Mouse (Mus musculus): Measurements from ENCODE around the gene Slc44a2. TPM values are rescaled to one million over a fixed set of nuclear protein-coding genes. Genes with fewer than 3 reads are reported as not detected.

The Slc44a2 gene
- polyA plus RNA-seq (2012): 121 and 136 TPM in 2 replicates

DNA sequence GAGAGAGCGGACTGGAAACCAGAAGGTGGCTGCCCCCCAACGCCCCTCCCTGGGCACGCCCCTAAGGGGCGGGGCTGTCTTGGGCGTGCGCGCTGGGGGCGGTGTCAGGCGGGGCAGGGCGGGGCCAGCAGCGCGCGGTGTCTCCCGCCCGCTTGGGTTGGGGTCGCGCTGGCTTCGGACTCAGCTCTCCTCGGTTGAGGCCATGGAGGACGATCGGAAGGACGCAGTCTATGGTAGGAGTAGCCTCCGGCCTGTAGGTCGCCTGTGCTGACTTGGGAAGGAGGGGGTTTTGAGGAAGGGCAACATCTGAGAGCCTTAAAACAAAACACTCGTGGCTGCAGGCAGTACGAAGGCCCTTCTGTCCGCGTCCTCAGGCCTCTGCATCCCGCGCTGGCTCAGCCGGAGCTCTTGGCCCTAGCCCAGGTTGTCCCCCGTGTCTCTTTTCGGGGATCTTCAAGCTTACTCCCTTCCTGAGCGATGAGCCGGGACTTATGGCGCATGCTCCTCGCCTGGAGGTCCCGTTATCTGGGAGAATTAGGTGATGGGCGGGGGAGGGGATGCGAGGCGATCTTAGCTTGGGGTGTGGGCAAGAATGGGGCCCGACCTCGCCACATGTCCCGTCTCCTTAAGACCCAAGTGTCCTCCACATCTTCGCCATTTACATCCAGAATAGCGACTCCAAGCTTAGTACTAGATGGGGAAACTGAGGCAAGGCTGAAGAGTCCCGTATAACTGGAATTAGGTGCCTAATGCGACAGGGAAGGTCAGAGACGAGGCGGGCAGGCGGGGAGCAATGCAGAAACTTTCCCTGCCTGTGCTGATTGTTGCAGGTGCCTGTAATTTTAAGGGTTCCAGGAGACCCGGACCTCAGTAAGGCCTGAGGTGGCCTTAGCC lies at the start of gene Slc44a2:
Slc44a2 (plus strand) TSS at position 80 of the 894 bp plus-strand sequence.

DNA sequence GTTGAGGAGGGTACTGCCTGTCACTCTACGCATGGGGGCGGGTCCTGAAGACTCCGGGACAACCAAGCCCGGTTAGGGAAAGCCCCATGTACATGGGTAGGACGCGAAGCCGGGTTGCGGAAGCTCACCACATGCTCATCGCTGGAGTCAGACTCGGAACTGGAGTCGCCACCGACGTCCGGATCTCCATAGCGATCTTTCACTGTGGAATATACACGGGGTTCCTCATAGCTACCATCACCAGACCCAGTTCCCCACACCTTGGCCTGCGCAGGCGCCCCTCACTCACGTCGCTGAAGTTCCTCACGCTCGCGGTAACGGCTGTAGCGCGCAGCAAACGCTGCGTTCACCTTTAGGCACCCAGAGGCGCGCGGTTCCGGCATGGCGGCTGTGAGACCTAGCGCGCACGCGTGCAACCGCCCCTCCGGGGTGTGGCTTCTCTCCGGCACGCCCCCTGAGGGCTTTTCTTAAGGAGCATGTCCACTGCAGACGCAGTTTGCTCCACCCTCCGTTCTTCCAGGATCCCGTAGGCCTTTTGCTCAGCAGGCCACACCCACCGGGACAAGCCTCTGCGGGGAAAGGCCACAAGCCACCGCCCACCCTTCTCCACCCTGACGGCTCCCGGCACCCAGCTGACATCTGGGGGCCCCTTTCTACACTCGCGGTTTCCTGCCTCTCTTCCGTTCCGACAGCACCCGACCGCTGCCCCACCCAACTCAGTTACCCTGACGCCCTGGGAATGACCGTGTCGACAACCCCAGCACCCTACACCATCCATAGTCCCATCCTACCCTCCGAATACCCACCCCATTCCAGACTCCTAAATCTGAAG lies 32.7 kb upstream of the Slc44a2 start, which contains the start of gene Kri1:
Kri1 (minus strand) TSS at position 399 of the 832 bp plus-strand sequence.

DNA sequence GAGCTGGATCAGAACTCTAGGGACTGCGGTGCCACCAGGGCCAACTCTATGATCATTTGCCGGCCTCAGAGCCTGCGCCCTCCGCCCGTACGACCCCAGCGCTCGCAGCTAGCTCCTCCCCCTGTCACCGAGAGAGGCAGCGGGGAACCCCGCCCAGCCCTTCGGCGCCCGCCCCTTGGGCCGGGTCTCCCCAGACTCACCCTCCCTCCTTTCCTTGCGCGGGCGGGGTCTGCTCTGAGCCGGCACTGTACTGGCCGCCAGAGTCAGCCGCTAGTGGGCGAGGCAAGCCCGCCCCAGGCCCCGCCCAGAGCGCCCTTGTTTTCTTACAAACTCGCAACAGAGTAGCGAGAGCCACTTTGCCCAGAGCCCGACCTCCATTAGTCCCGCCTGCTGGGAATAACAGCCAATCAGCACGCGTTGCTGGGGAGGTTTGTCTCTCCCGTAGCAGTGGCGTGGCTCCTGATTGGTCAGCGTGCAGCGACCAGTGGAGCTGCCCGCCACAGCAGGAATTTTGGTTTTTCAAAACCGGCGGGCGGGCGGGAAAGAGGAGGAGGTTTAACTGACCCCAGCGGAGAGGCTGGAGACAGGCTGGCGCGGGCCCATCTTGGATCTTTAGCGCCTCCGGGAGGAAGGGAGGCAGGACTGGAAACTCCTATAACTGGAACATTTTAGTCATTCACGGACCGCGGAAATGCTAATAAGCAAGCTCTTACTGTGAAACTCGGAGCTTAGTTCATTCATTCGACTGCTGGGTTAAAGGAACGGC lies 29.3 kb upstream of the Slc44a2 start, which contains the start of gene Cdkn2d:
Cdkn2d (minus strand) TSS at position 386 of the 766 bp plus-strand sequence.

DNA sequence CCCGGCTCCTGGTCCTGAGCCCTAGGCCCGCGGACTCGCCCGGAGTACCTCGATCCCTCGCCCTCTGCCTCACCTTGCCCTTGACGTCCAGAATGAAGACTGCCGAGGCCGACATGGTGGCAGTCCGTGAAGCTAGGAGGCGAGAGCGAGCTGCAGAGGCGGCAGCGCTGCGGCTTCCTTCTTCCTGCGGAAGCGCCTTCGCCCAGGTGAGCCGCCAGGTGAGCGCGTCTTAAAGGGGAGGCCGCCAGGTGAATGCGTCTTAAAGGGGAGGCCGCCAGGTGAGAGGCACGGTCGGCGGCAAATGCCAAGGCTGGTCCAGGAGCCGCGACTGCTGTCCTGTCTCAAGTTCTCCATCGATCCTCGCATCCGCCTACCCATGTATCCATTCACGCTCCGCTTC lies 8.4 kb upstream of the Slc44a2 start, which contains the start of gene Ap1m2:
Ap1m2 (minus strand) TSS at position 204 of the 400 bp plus-strand sequence.

DNA sequence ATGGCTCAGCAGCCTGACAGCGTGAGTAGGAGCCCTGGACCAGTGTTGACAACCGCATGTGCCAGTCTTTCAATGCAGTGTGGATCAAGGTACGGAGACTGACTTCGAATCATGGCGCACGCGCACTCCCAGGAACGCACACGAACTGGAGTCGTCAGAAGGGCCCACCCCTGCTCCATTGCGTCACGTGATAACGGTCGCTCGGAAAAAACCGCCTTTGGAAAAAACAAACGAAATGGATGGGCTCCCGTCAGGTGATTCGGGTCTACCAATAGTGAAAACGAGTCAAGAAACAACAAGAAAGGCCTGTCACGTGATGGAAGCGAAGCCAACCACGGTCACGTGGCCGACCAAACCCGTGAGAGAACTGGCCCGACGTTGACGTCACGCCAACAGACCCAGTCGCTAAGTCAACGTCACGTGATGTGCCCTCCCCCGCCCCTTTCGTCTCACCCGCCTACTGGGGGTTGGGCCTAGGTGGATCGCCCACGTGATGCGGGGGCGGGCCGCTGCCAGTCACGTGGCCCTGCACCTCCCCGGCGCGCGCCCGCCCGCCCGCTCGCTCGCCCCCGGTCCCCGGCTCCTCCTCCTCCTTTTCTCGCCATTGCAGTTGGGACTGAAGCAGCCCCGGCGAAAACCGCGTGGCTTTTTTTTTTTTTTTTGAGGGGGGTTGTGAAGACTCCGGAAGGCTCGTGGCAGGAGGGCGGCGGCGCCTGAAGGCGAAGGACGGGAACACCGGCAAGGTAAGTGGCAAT lies 47.0 kb downstream of the Slc44a2 start, which contains the start of gene Ilf3:
Ilf3 (plus strand) TSS at position 515 of the 755 bp plus-strand sequence.

Other genes with a start within 250 kb of the Slc44a2 start
- gene Gm49373, start 247.6 kb upstream of the Slc44a2 start, polyA plus RNA-seq (2012): 1.6 and 2.0 TPM in 2 replicates
- gene Fdx1l, start 247.1 kb upstream of the Slc44a2 start, polyA plus RNA-seq (2012): 26.8 and 32.5 TPM in 2 replicates
- gene Gm38431, start 228.7 kb upstream of the Slc44a2 start, polyA plus RNA-seq (2012): 283 and 327 TPM in 2 replicates
- gene Raver1, start 228.7 kb upstream of the Slc44a2 start, polyA plus RNA-seq (2012): 94.4 and 110 TPM in 2 replicates
- 36.6 and 36.8 TPM in 2 replicates for gene Tyk2, start 189.5 kb upstream of the Slc44a2 start, polyA plus RNA-seq (2012)
- 317 and 381 TPM in 2 replicates for gene Cdc37, start 170.7 kb upstream of the Slc44a2 start, polyA plus RNA-seq (2012)
- 15.4 and 17.1 TPM in 2 replicates for gene Pde4a, start 155.0 kb upstream of the Slc44a2 start, polyA plus RNA-seq (2012)
- 66.5 and 66.9 TPM in 2 replicates for gene Keap1, start 81.3 kb upstream of the Slc44a2 start, polyA plus RNA-seq (2012)
- 0.24 and 0.41 TPM in 2 replicates for gene S1pr5, start 72.3 kb upstream of the Slc44a2 start, polyA plus RNA-seq (2012)
- gene Atg4d, start 55.4 kb upstream of the Slc44a2 start, polyA plus RNA-seq (2012): 21.4 and 22.7 TPM in 2 replicates
- gene Kri1, start 32.7 kb upstream of the Slc44a2 start, polyA plus RNA-seq (2012): 58.2 and 90.2 TPM in 2 replicates
- gene Cdkn2d, start 29.3 kb upstream of the Slc44a2 start, polyA plus RNA-seq (2012): 45.6 and 52.9 TPM in 2 replicates
- gene Ap1m2, start 8.4 kb upstream of the Slc44a2 start, polyA plus RNA-seq (2012): 0.10 and 0.13 TPM in 2 replicates
- gene Ilf3, start 47.2 kb downstream of the Slc44a2 start, polyA plus RNA-seq (2012): 145 and 195 TPM in 2 replicates
- gene Qtrt1, start 91.1 kb downstream of the Slc44a2 start, polyA plus RNA-seq (2012): 51.4 and 64.1 TPM in 2 replicates
- 450 and 507 TPM in 2 replicates for gene Dnm2, start 104.2 kb downstream of the Slc44a2 start, polyA plus RNA-seq (2012)
- 10.9 and 14.0 TPM in 2 replicates for gene Tmed1, start 189.6 kb downstream of the Slc44a2 start, polyA plus RNA-seq (2012)
- 15.6 and 49.8 TPM in 2 replicates for gene AB124611, start 205.5 kb downstream of the Slc44a2 start, polyA plus RNA-seq (2012)
- 143 TPM in 2 replicates for gene Carm1, start 226.2 kb downstream of the Slc44a2 start, polyA plus RNA-seq (2012)